Mouse (Mus musculus): ENCODE results near the gene Mlc1. TPM values are rescaled to one million over a fixed set of nuclear protein-coding genes. Genes with fewer than 3 reads are reported as not detected.
A peak's percentile ranks its signal among the peaks of the same experiment; 100 is the strongest.

The Mlc1 gene
- polyA plus RNA-seq, 2 experiments: not detected

GRCm38 (mm10) chr15:88932667-88933066, 46.1 kb downstream of the Mlc1 start:
- no peaks in the 10 kb centered on the region for H3K36me3 ChIP-seq (replicated peaks; ENCODE audit: control insufficient read depth, insufficient read depth, low read depth)
- H3K4me3 ChIP-seq (ENCODE audit: insufficient read depth in 1 of 2, low read depth in 2 of 2, low read length in 2 of 2): no peak overlapping the region
- DNase-seq (ENCODE audit: low read depth in 3 of 3, low spot score in 3 of 3): no peak
- WGBS (ENCODE audit: insufficient replicate concordance): 70% methylated on average over 10 of the region's 10 CpGs
- H3K9me3 ChIP-seq (ENCODE audit: control insufficient read depth, low read length): no peaks in the 10 kb centered on the region
- no peak overlapping the region for H3K4me2 ChIP-seq (ENCODE audit: low read depth)
- no peak for ATAC-seq (ENCODE audit: insufficient read depth)
- no peak for TF ChIP-seq EP300 (IDR thresholded peaks at IDR 0.05; ENCODE audit: low read depth)
- no peak for TF ChIP-seq CTCF (IDR thresholded peaks at IDR 0.05; ENCODE audit: low read depth)
- no peak overlapping the region for H3K9ac ChIP-seq (replicated peaks)
- H3K27ac ChIP-seq: no peak overlapping the region
- no peaks in the 10 kb centered on the region for H3K4me1 ChIP-seq (replicated peaks; ENCODE audit: control insufficient read depth in 2 of 2, insufficient read depth in 2 of 2, low read length in 1 of 2)
- no peaks in the 10 kb centered on the region for H3K27me3 ChIP-seq (ENCODE audit: control insufficient read depth, insufficient read depth, low read length)

GRCm38 (mm10) chr15:88921992-88922310, 56.9 kb downstream of the Mlc1 start:
- H3K9ac ChIP-seq (replicated peaks): no peak overlapping the region

GRCm38 (mm10) chr15:88921131-88921991, 57.4 kb downstream of the Mlc1 start:
- ATAC-seq (ENCODE audit: insufficient read depth) (no peak), DNase-seq (ENCODE audit: low read depth in 3 of 3, low spot score in 3 of 3) (peak; percentile 27 to 43 (median 30))
- no peak overlapping the region for H3K4me3 ChIP-seq (ENCODE audit: insufficient read depth in 1 of 2, low read depth in 2 of 2, low read length in 2 of 2)
- no peak overlapping the region for H3K9ac ChIP-seq (replicated peaks)
- H3K27ac ChIP-seq: no peak overlapping the region
- H3K9me3 ChIP-seq (ENCODE audit: control insufficient read depth, low read length): no peaks in the 10 kb centered on the region
- no peak overlapping the region for H3K4me2 ChIP-seq (ENCODE audit: low read depth)
- no peak for TF ChIP-seq EP300 (IDR thresholded peaks at IDR 0.05; ENCODE audit: low read depth)
- peak; percentile 82 for TF ChIP-seq CTCF (IDR thresholded peaks at IDR 0.05; ENCODE audit: low read depth)
- H3K27me3 ChIP-seq (ENCODE audit: control insufficient read depth, insufficient read depth, low read length): no peaks in the 10 kb centered on the region
- WGBS (ENCODE audit: insufficient replicate concordance): 22% methylated on average over 12 of the region's 12 CpGs
- H3K36me3 ChIP-seq (replicated peaks; ENCODE audit: control insufficient read depth, insufficient read depth, low read depth): no peaks in the 10 kb centered on the region
- H3K4me1 ChIP-seq (replicated peaks; ENCODE audit: control insufficient read depth in 2 of 2, insufficient read depth in 2 of 2, low read length in 1 of 2): peaks cover 0 to 4% of the 10 kb centered on the region in 2 experiments; a peak in 1 of 4 replicates

More at GRCm38 (mm10) chr15:88921992-88922310, 56.9 kb downstream of the Mlc1 start:
- Histone ChIP-seq H3K27ac (no peak overlapping the region), H3K4me2 (ENCODE audit: low read depth) (no peak overlapping the region), H3K4me3 (ENCODE audit: insufficient read depth in 1 of 2, low read depth in 2 of 2, low read length in 2 of 2) (no peak overlapping the region), H3K9me3 (ENCODE audit: control insufficient read depth, low read length) (no peaks in the 10 kb centered on the region), H3K27me3 (ENCODE audit: control insufficient read depth, insufficient read depth, low read length) (no peaks in the 10 kb centered on the region), H3K4me1 (replicated peaks; ENCODE audit: control insufficient read depth in 2 of 2, insufficient read depth in 2 of 2, low read length in 1 of 2) (peaks cover 0 to 4% of the 10 kb centered on the region in 2 experiments; a peak in 1 of 4 replicates), H3K36me3 (replicated peaks; ENCODE audit: control insufficient read depth, insufficient read depth, low read depth) (no peaks in the 10 kb centered on the region)
- TF ChIP-seq CTCF (IDR thresholded peaks at IDR 0.05; ENCODE audit: low read depth): no peak
- TF ChIP-seq EP300 (IDR thresholded peaks at IDR 0.05; ENCODE audit: low read depth): no peak
- WGBS (ENCODE audit: insufficient replicate concordance): 44% methylated on average over 6 of the region's 6 CpGs
- DNase-seq (ENCODE audit: low read depth in 3 of 3, low spot score in 3 of 3) (no peak), ATAC-seq (ENCODE audit: insufficient read depth) (no peak)

GRCm38 (mm10) chr15:88920065-88920464, 58.7 kb downstream of the Mlc1 start:
- 59% methylated on average over 1 of the region's 1 CpGs for WGBS (ENCODE audit: insufficient replicate concordance)
- TF ChIP-seq EP300 (IDR thresholded peaks at IDR 0.05; ENCODE audit: low read depth) (no peak), CTCF (IDR thresholded peaks at IDR 0.05; ENCODE audit: low read depth) (no peak)
- no peaks in the 10 kb centered on the region for H3K36me3 ChIP-seq (replicated peaks; ENCODE audit: control insufficient read depth, insufficient read depth, low read depth)
- peaks cover 0 to 4% of the 10 kb centered on the region in 2 experiments; a peak in 1 of 4 replicates for H3K4me1 ChIP-seq (replicated peaks; ENCODE audit: control insufficient read depth in 2 of 2, insufficient read depth in 2 of 2, low read length in 1 of 2)
- no peak overlapping the region for H3K4me3 ChIP-seq (ENCODE audit: insufficient read depth in 1 of 2, low read depth in 2 of 2, low read length in 2 of 2)
- H3K9me3 ChIP-seq (ENCODE audit: control insufficient read depth, low read length): no peaks in the 10 kb centered on the region
- H3K4me2 ChIP-seq (ENCODE audit: low read depth): no peak overlapping the region
- no peak overlapping the region for H3K9ac ChIP-seq (replicated peaks)
- no peaks in the 10 kb centered on the region for H3K27me3 ChIP-seq (ENCODE audit: control insufficient read depth, insufficient read depth, low read length)
- ATAC-seq (ENCODE audit: insufficient read depth) (no peak), DNase-seq (ENCODE audit: low read depth in 3 of 3, low spot score in 3 of 3) (no peak)
- H3K27ac ChIP-seq: no peak overlapping the region

GRCm38 (mm10) chr15:88919328-88919727, 59.5 kb downstream of the Mlc1 start:
- no peaks in the 10 kb centered on the region for H3K27me3 ChIP-seq (ENCODE audit: control insufficient read depth, insufficient read depth, low read length)
- ATAC-seq (ENCODE audit: insufficient read depth) (0 out of 2 replicates have a peak, but pooled peaks have one; percentile 23), DNase-seq (ENCODE audit: low read depth in 3 of 3, low spot score in 3 of 3) (peak in 1 of 3 experiments; percentile 12)
- H3K4me3 ChIP-seq (ENCODE audit: insufficient read depth in 1 of 2, low read depth in 2 of 2, low read length in 2 of 2): no peak overlapping the region
- no peak overlapping the region for H3K27ac ChIP-seq
- H3K9me3 ChIP-seq (ENCODE audit: control insufficient read depth, low read length): no peaks in the 10 kb centered on the region
- H3K36me3 ChIP-seq (replicated peaks; ENCODE audit: control insufficient read depth, insufficient read depth, low read depth): no peaks in the 10 kb centered on the region
- H3K9ac ChIP-seq (replicated peaks): no peak overlapping the region
- peaks cover 0 to 4% of the 10 kb centered on the region in 2 experiments; a peak in 1 of 4 replicates for H3K4me1 ChIP-seq (replicated peaks; ENCODE audit: control insufficient read depth in 2 of 2, insufficient read depth in 2 of 2, low read length in 1 of 2)
- no peak overlapping the region for H3K4me2 ChIP-seq (ENCODE audit: low read depth)
- TF ChIP-seq EP300 (IDR thresholded peaks at IDR 0.05; ENCODE audit: low read depth): no peak
- no peak for TF ChIP-seq CTCF (IDR thresholded peaks at IDR 0.05; ENCODE audit: low read depth)
- 60% methylated on average over 12 of the region's 12 CpGs for WGBS (ENCODE audit: insufficient replicate concordance)
